Mouse (Mus musculus) thymus, postnatal 4 days (tissue): ENCODE measurements around the gene Ddost.
"Not testable (repeated sequence)": the region's sequence is repeated elsewhere in the genome, so short reads cannot be mapped to it uniquely, and the experiment has no call there.

Source experiments
- DNase-seq: peaks from one replicate; pipeline ENCODE4 v3.0.0; 2021

The Ddost gene

GRCm38 (mm10) chr4:138312105-138312504, 7.6 kb downstream of the Ddost start:
- DNase-seq, result no peak

GRCm38 (mm10) chr4:138313021-138313420, 8.5 kb downstream of the Ddost start:
- no peak for DNase-seq

- no peak for DNase-seq
Observed at GRCm38 (mm10) chr4:138313795-138314194, 9.3 kb downstream of the Ddost start.

- peak; percentile 53 for DNase-seq
Observed at GRCm38 (mm10) chr4:138315781-138316180, 11.3 kb downstream of the Ddost start.

- peak; percentile 50 for DNase-seq
Observed at GRCm38 (mm10) chr4:138316369-138316768, 11.8 kb downstream of the Ddost start.

GRCm38 (mm10) chr4:138318509-138319266, 14.2 kb downstream of the Ddost start:
- peak; percentile 79 for DNase-seq

- peak; percentile 85 for DNase-seq
Observed at GRCm38 (mm10) chr4:138319508-138319907, 15.0 kb downstream of the Ddost start.

- DNase-seq, result no peak
Observed at GRCm38 (mm10) chr4:138320711-138321110, 16.2 kb downstream of the Ddost start.

GRCm38 (mm10) chr4:138321488-138321887, 17.0 kb downstream of the Ddost start:
- no peak for DNase-seq

GRCm38 (mm10) chr4:138322692-138323091, 18.2 kb downstream of the Ddost start:
- no peak for DNase-seq

- no peak for DNase-seq
Observed at GRCm38 (mm10) chr4:138323753-138324152, 19.2 kb downstream of the Ddost start.

- DNase-seq, result no peak
Observed at GRCm38 (mm10) chr4:138324451-138324850, 19.9 kb downstream of the Ddost start.

GRCm38 (mm10) chr4:138325466-138326076, 21.0 kb downstream of the Ddost start:
- DNase-seq, result peak; percentile 95

GRCm38 (mm10) chr4:138326077-138326695, 21.7 kb downstream of the Ddost start, which contains the start of gene Pink1:
Pink1 (minus strand) TSS chr4:138326307.
- peak; percentile 94 for DNase-seq

GRCm38 (mm10) chr4:138327155-138327554, 22.6 kb downstream of the Ddost start:
- DNase-seq, result not testable (repeated sequence)

- no peak for DNase-seq
Observed at GRCm38 (mm10) chr4:138327891-138328470, 23.5 kb downstream of the Ddost start.

GRCm38 (mm10) chr4:138330264-138330671, 25.7 kb downstream of the Ddost start:
- DNase-seq, result no peak

- no peak for DNase-seq
Observed at GRCm38 (mm10) chr4:138331647-138332046, 27.1 kb downstream of the Ddost start.

- no peak for DNase-seq
Observed at GRCm38 (mm10) chr4:138333135-138333534, 28.6 kb downstream of the Ddost start.

GRCm38 (mm10) chr4:138335036-138335435, 30.5 kb downstream of the Ddost start:
- DNase-seq, result no peak

- no peak for DNase-seq
Observed at GRCm38 (mm10) chr4:138335648-138336047, 31.1 kb downstream of the Ddost start.

GRCm38 (mm10) chr4:138336876-138337275, 32.3 kb downstream of the Ddost start:
- no peak for DNase-seq

- no peak for DNase-seq
Observed at GRCm38 (mm10) chr4:138337341-138337740, 32.8 kb downstream of the Ddost start.
